Mouse (Mus musculus) brain, embryonic 14.5 days (tissue): Measurements from ENCODE around the gene Dnal4.

ENCODE experiments used
- CTCF ChIP-seq: fragments of 200-500 bp; IDR thresholded peaks from 2 replicates; pipeline ENCODE4 v1.5.1; 2012; ENCODE audit warnings: inconsistent platforms, mild to moderate bottlenecking, moderate library complexity, borderline replicate concordance; ENCODE audit not compliant: insufficient read depth, insufficient read length; ENCODE audit errors: extremely low read depth
- POLR2A ChIP-seq: fragments of 200-500 bp; IDR thresholded peaks from 2 replicates; pipeline ENCODE4 v1.6.1; 2012; ENCODE audit warnings: mild to moderate bottlenecking, inconsistent platforms, borderline replicate concordance; ENCODE audit not compliant: poor library complexity, insufficient read depth, insufficient read length, severe bottlenecking; ENCODE audit errors: extremely low read depth

DNA sequence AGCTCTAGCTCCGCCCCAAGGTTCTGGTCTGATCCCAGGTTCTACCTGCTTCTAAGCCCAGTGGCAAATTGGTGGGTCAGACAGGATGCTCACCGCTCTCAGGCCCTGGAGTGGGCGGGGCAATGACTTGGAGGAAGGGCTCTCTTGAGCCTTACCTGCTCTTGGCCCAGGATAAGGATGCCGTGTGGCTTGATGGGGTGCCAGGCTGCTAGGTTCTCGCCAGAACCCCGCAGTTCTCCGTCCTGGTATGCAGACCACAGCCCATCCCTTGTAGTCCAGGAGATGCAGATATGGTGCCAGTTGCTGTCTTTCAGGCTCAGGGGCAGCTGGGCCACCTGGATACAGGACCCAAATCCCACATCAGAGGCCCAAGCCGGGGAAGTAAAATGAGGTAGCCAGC, 12.5 kb upstream of the Dnal4 start:
- TF ChIP-seq CTCF, result no peak
- TF ChIP-seq POLR2A, result no peak
